Mouse (Mus musculus): ENCODE measurements at regions not wholly inside any gene's neighbourhood (a gene's known extent, or its start where the extent isn't known, plus 50 kb on each side); places are given as distances from the start of the nearest gene placed in this dataset.

DNA sequence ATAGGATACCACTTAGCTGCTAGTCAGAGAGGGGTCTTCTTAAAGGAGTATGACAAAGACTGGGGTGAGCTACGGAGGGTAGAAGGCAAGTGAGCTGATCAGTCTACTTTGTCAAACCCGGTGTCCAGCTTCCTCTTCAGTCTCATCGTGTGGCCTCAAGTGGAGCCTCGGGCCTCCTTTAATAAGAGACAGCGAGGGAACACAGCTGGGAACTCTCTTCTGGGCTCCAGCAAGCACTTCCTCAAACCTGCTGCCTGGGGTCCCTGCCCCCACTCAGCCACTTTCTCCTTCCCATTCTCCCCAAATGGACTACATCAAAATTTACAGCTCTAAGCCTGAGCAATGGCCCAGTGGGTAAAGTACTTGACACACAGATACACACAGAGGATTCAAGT is 96.0 kb upstream of the Hs6st1 start:
- TF ChIP-seq CTCF (IDR thresholded peaks at IDR 0.05 in 2 of 3, conservative IDR thresholded peaks at IDR 0.05 in 1 of 3; ENCODE audit: control insufficient read depth in 1 of 3, insufficient read depth in 1 of 3, low read depth in 2 of 3, low read length in 3 of 3, poor library complexity in 1 of 3, severe bottlenecking in 1 of 3), result no peak
- TF ChIP-seq POLR2A (IDR thresholded peaks at IDR 0.05; ENCODE audit: control insufficient read depth in 1 of 2, insufficient read depth in 1 of 2, low read depth in 1 of 2, low read length in 2 of 2, poor library complexity in 1 of 2), result no peak
- 0 out of 4 replicates have a peak, but pooled peaks of 1 of the 2 experiments have one; percentile 28 for TF ChIP-seq EP300 (IDR thresholded peaks at IDR 0.05; ENCODE audit: low read depth in 1 of 2, low read length in 2 of 2)
- TF ChIP-seq CHD1 (IDR thresholded peaks at IDR 0.05; ENCODE audit: low read depth, low read length), result no peak
- no peak for TF ChIP-seq MAX (IDR thresholded peaks at IDR 0.05; ENCODE audit: low read length)
